Mouse (Mus musculus): ENCODE data around the gene Tnnc1.

- TF ChIP-seq POLR2A (IDR thresholded peaks at IDR 0.05; ENCODE audit: insufficient read depth, low read length) (no peak), CTCF (IDR thresholded peaks at IDR 0.05; ENCODE audit: low read depth, low read length) (no peak)
These were observed 16.2 kb upstream of the Tnnc1 start for GRCm38 (mm10) chr14:31191936-31192335.

Data from ES-Bruce4 (cell line).